Mouse (Mus musculus): Measurements from ENCODE around the gene Sec14l4. TPM values are rescaled to one million over a fixed set of nuclear protein-coding genes. Genes with fewer than 3 reads are reported as not detected.

Gene Sec14l4
- polyA plus RNA-seq, 1 experiment, result 0.07 TPM

DNA sequence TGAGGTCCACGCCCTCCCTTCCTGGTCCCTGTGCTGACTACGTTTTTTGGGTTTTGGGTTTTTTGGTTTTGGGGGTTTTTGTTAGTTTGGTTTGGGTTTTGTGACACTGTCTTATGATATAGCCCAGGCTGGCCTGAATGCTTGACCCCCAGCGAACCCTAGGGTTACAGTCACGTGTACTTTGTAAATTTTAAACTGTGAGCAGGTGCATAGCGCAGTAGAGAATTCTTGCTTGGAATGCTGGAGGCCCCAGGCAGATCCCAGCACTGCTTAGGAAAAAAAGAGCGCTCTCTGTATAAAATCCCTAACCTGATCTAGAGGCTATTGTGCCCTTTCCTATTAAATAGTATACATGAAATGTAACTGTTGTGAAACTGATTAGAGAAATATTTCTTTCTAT lies 38.1 kb upstream of the Sec14l4 start:
- no peak overlapping the region for H3K4me3 ChIP-seq (ENCODE audit: extremely low read depth, insufficient read depth, insufficient read length)
- H3K27ac ChIP-seq (ENCODE audit: insufficient read depth, low read length), result no peak overlapping the region
- WGBS, result 77% methylated on average over 6 of the region's 6 CpGs
- H3K4me1 ChIP-seq (ENCODE audit: control insufficient read depth, insufficient read depth, insufficient read length), result no peaks in the 10 kb centered on the region
- no peaks in the 10 kb centered on the region for H3K27me3 ChIP-seq (ENCODE audit: control insufficient read depth, insufficient read depth, low read length)
- TF ChIP-seq CTCF (IDR thresholded peaks at IDR 0.05; ENCODE audit: extremely low read depth, insufficient read depth, insufficient read length, insufficient replicate concordance), result no peak
- TF ChIP-seq POLR2A (IDR thresholded peaks at IDR 0.05; ENCODE audit: low read depth, low read length), result no peak
- DNase-seq (ENCODE audit: low read depth in 1 of 2, low spot score in 2 of 2), result no peak
- no peaks in the 10 kb centered on the region for H3K36me3 ChIP-seq (ENCODE audit: control insufficient read depth, insufficient read depth, low read length)

DNA sequence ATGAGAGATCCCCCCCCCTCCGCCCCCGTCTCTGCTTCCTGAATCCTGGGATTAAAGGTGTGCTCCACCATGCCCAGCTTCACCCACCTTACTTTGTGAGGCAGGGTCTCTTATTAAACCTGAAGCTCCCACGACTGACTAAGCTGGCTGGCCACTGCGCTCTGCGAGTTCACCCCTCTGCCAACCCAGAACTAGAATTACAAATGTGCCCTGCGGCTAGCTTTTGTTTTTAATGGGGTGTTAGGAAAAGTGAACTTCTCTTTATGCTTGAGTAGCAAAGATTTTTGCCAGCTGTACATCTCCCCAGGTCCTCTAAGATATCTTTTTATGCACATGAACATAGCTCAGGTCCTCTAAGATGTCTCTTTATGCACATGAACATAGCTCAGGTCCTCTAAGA lies 37.3 kb upstream of the Sec14l4 start:
- Histone ChIP-seq H3K27me3 (ENCODE audit: control insufficient read depth, insufficient read depth, low read length) (0 out of 2 replicates have a peak, but pooled peaks cover 4% of the 10 kb centered on the region), H3K27ac (ENCODE audit: insufficient read depth, low read length) (no peak overlapping the region), H3K4me3 (ENCODE audit: extremely low read depth, insufficient read depth, insufficient read length) (no peak overlapping the region), H3K4me1 (ENCODE audit: control insufficient read depth, insufficient read depth, insufficient read length) (no peaks in the 10 kb centered on the region), H3K36me3 (ENCODE audit: control insufficient read depth, insufficient read depth, low read length) (no peaks in the 10 kb centered on the region)
- DNase-seq (ENCODE audit: low read depth in 1 of 2, low spot score in 2 of 2), result no peak
- TF ChIP-seq CTCF (IDR thresholded peaks at IDR 0.05; ENCODE audit: extremely low read depth, insufficient read depth, insufficient read length, insufficient replicate concordance) (no peak), POLR2A (IDR thresholded peaks at IDR 0.05; ENCODE audit: low read depth, low read length) (no peak)
- 91% methylated on average over 6 of the region's 6 CpGs for WGBS

DNA sequence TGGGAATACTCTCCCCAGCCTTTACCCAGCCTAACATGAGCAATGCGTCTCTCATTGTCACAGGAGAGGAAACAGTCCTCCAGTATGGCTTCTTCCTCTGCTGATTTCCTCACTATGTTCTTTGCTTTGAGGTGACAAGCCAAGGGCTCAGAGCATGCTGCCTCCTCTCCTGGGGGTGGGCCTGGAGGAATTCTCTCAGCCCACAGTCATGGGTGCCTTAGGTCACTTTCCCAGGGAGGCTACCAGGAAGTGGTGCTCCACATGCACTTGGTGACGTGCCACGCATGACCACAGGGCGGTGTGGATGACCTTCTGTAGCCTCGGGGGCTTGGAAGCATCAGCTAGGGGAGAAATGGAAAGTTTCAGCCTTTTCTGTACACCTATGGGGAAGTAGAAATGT lies 35.8 kb upstream of the Sec14l4 start:
- Histone ChIP-seq H3K36me3 (ENCODE audit: control insufficient read depth, insufficient read depth, low read length) (no peaks in the 10 kb centered on the region), H3K4me3 (ENCODE audit: extremely low read depth, insufficient read depth, insufficient read length) (no peak overlapping the region), H3K4me1 (ENCODE audit: control insufficient read depth, insufficient read depth, insufficient read length) (no peaks in the 10 kb centered on the region), H3K27me3 (ENCODE audit: control insufficient read depth, insufficient read depth, low read length) (0 out of 2 replicates have a peak, but pooled peaks cover 4% of the 10 kb centered on the region), H3K27ac (ENCODE audit: insufficient read depth, low read length) (no peak overlapping the region)
- TF ChIP-seq CTCF (IDR thresholded peaks at IDR 0.05; ENCODE audit: extremely low read depth, insufficient read depth, insufficient read length, insufficient replicate concordance), result no peak
- no peak for TF ChIP-seq POLR2A (IDR thresholded peaks at IDR 0.05; ENCODE audit: low read depth, low read length)
- DNase-seq (ENCODE audit: low read depth in 1 of 2, low spot score in 2 of 2), result no peak
- WGBS, result 58% methylated on average over 5 of the region's 5 CpGs

DNA sequence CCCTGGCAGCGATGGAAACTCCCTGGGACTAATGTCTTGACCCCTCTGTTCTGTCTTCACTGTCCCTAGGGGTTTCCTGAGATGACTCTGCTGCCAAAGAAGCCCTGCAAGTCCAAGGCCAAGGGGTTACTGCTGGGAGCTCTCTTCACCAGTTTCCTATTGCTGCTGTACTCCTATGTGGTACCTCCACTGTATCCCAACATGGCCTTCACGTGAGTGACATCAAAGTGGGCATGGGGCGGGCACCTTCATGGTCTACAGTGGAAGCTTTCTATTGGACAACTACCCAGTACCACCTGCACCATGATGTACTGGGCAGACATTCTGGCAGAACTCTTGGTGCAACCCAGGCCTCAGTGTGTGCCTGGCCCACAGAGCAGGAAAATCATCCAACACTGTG lies 34.4 kb upstream of the Sec14l4 start:
- H3K27ac ChIP-seq (ENCODE audit: insufficient read depth, low read length), result no peak overlapping the region
- DNase-seq (ENCODE audit: low read depth in 1 of 2, low spot score in 2 of 2), result no peak
- 94% methylated on average over 3 of the region's 3 CpGs for WGBS
- no peaks in the 10 kb centered on the region for H3K36me3 ChIP-seq (ENCODE audit: control insufficient read depth, insufficient read depth, low read length)
- H3K27me3 ChIP-seq (ENCODE audit: control insufficient read depth, insufficient read depth, low read length), result 0 out of 2 replicates have a peak, but pooled peaks cover 4% of the 10 kb centered on the region
- H3K4me3 ChIP-seq (ENCODE audit: extremely low read depth, insufficient read depth, insufficient read length), result no peak overlapping the region
- no peaks in the 10 kb centered on the region for H3K4me1 ChIP-seq (ENCODE audit: control insufficient read depth, insufficient read depth, insufficient read length)
- TF ChIP-seq POLR2A (IDR thresholded peaks at IDR 0.05; ENCODE audit: low read depth, low read length) (no peak), CTCF (IDR thresholded peaks at IDR 0.05; ENCODE audit: extremely low read depth, insufficient read depth, insufficient read length, insufficient replicate concordance) (no peak)

DNA sequence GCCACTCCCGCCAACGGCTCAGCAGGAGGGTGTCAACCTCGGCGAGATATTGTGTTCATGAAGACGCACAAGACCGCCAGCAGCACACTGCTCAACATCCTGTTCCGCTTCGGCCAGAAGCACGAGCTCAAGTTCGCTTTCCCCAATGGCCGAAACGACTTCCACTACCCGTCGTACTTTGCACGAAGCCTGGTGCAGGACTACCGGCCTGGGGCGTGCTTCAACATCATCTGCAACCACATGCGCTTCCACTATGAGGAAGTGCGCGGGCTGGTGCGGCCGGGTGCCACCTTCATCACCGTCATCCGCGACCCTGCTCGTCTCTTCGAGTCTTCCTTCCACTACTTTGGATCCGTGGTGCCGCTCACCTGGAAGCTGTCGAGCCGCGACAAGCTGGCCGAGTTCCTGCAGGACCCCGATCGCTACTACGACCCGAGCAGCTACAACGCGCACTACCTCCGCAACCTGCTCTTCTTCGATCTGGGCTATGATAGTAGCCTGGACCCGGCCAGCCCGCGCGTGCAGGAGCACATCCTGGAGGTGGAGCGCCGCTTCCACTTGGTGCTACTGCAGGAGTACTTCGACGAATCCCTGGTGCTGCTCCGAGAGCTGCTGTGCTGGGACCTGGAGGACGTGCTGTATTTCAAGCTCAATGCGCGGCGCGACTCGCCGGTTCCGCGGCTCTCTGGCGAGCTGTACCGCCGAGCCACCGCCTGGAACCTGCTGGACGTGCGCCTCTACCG lies 33.1 kb upstream of the Sec14l4 start:
- no peak for DNase-seq (ENCODE audit: low read depth in 1 of 2, low spot score in 2 of 2)
- Histone ChIP-seq H3K4me1 (ENCODE audit: control insufficient read depth, insufficient read depth, insufficient read length) (no peaks in the 10 kb centered on the region), H3K27ac (ENCODE audit: insufficient read depth, low read length) (no peak overlapping the region), H3K27me3 (ENCODE audit: control insufficient read depth, insufficient read depth, low read length) (0 out of 2 replicates have a peak, but pooled peaks cover 4% of the 10 kb centered on the region), H3K36me3 (ENCODE audit: control insufficient read depth, insufficient read depth, low read length) (no peaks in the 10 kb centered on the region), H3K4me3 (ENCODE audit: extremely low read depth, insufficient read depth, insufficient read length) (peak overlapping the region; percentile 28; the same call in 1 of the 2 replicates)
- no peak for TF ChIP-seq CTCF (IDR thresholded peaks at IDR 0.05; ENCODE audit: extremely low read depth, insufficient read depth, insufficient read length, insufficient replicate concordance)
- TF ChIP-seq POLR2A (IDR thresholded peaks at IDR 0.05; ENCODE audit: low read depth, low read length), result no peak
- 6% methylated on average over 66 of the region's 66 CpGs for WGBS

DNA sequence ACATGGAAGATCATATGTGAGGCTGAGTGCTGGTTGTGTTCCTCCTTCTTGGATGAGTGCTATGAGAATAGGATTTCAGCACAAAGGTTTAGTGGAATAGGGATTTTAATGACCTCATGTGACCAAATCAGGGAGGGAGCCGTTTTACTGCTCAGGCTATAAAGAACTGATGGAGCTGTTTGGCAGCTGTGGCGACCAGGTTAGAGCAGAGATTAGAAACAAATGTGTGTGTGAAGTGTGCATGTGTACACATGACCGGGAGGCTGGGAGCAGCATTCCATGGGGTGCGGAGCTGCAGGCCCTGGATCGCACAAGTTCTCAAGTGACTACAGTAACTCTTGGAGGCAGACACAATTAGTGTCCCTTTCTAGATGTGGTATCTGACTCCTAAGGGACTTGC lies 31.7 kb upstream of the Sec14l4 start:
- 88% methylated on average over 5 of the region's 5 CpGs for WGBS
- Histone ChIP-seq H3K27me3 (ENCODE audit: control insufficient read depth, insufficient read depth, low read length) (0 out of 2 replicates have a peak, but pooled peaks cover 4% of the 10 kb centered on the region), H3K27ac (ENCODE audit: insufficient read depth, low read length) (no peak overlapping the region), H3K36me3 (ENCODE audit: control insufficient read depth, insufficient read depth, low read length) (no peaks in the 10 kb centered on the region), H3K4me1 (ENCODE audit: control insufficient read depth, insufficient read depth, insufficient read length) (no peaks in the 10 kb centered on the region), H3K4me3 (ENCODE audit: extremely low read depth, insufficient read depth, insufficient read length) (no peak overlapping the region)
- TF ChIP-seq POLR2A (IDR thresholded peaks at IDR 0.05; ENCODE audit: low read depth, low read length) (no peak), CTCF (IDR thresholded peaks at IDR 0.05; ENCODE audit: extremely low read depth, insufficient read depth, insufficient read length, insufficient replicate concordance) (no peak)
- DNase-seq (ENCODE audit: low read depth in 1 of 2, low spot score in 2 of 2), result no peak

DNA sequence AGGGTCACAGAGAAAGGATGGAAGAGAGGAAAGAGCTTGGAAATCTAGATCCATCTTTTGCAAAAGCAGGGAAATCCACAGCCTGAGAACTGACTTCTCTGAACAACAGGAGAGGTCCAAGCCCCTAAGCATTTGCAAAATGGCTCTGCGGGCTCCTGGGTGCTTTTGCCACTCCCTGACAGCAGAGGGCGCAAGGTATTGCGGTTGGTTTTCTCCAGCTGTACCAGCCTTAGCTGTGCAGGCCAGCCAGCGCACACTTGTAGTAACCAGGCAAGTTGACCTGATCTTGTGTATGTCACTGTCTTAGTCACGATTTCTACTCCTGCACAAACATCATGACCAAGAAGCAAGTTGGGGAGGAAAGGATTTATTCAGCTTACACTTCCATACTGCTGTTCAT lies 29.7 kb upstream of the Sec14l4 start:
- Histone ChIP-seq H3K27ac (ENCODE audit: insufficient read depth, low read length) (no peak overlapping the region), H3K36me3 (ENCODE audit: control insufficient read depth, insufficient read depth, low read length) (no peaks in the 10 kb centered on the region), H3K4me1 (ENCODE audit: control insufficient read depth, insufficient read depth, insufficient read length) (no peaks in the 10 kb centered on the region), H3K27me3 (ENCODE audit: control insufficient read depth, insufficient read depth, low read length) (0 out of 2 replicates have a peak, but pooled peaks cover 4% of the 10 kb centered on the region), H3K4me3 (ENCODE audit: extremely low read depth, insufficient read depth, insufficient read length) (no peak overlapping the region)
- 6% methylated on average over 5 of the region's 5 CpGs for WGBS
- DNase-seq (ENCODE audit: low read depth in 1 of 2, low spot score in 2 of 2), result peak; percentile 18 to 38
- TF ChIP-seq POLR2A (IDR thresholded peaks at IDR 0.05; ENCODE audit: low read depth, low read length) (no peak), CTCF (IDR thresholded peaks at IDR 0.05; ENCODE audit: extremely low read depth, insufficient read depth, insufficient read length, insufficient replicate concordance) (peak; percentile 58; the same call in 1 of the 2 replicates)

Data from spleen, adult 2 months (tissue).